In the genomic region with DNA sequence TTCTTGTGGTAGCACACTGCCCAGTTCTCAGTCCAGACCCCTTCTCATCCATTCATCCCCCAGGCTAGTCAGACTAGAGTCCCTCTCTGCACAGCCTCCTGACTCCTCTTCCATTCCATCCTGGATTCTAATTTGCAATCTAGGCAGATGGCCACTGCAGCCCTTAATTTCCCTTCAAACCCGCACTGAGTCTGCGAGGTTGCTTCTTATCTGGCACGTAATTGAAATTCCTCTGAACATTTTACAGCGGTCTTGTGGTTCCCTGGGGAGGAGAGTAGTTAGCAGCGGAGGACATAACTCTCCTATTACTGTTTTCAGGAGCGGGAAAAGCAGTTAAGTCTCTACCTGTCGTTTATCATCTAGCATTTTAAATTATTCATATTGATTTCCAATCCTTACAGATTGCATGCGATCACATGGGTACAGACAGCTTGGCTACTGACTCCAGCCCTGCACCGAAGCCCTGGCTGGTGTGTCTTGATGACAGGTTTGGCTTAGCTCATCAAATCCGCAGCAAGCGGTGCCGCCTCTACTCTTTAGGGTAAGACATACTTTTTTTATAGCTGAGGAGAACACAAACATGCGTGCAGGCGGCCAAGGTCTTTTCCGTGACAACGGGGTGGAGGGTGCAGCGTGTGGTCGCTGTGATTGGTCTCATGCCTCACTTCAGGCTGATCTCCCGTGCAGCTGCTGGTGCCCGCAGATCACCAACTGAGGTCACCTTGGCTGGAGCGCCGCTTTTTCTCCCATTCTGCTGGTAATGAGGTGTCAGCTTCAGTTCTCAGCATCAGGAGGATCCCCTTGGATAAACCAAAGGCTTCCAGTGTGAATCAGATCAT, we compare ENCODE assay signal across 11 mouse cellular contexts. TPM values are rescaled to one million over a fixed set of nuclear protein-coding genes. Genes with fewer than 3 reads are reported as not detected.
DNase-seq lines count a peak whose midpoint lies in the region; ATAC-seq and TF ChIP-seq lines count a peak whose summit lies in the region.
"Had no signal": no experiment of that assay in that cellular context is flagged by ENCODE, and none has a peak within 500 bp of the region (broad histone marks: within the 10 kb centered on the region; RNA-seq: fewer than 3 reads in every experiment).

No protein-coding gene starts in this region.

- peak overlapping the region; percentile 49 for H3K4me3 ChIP-seq in heart, embryonic 10.5 days
- peak overlapping the region; percentile 44 for H3K4me3 ChIP-seq in heart, embryonic 15.5 days
- H3K4me3 ChIP-seq in limb, embryonic 14.5 days (replicated peaks; ENCODE audit: low read length): no peak overlapping the region
- H3K4me3 ChIP-seq: lung, embryonic 15.5 days had no signal

- 43% methylated on average over 22 of the region's 22 CpGs for WGBS in heart, embryonic 10.5 days
- 26% methylated on average over 22 of the region's 22 CpGs for WGBS in heart, embryonic 15.5 days
- 33% methylated on average over 22 of the region's 22 CpGs for WGBS in limb, embryonic 14.5 days

- H3K36me3 ChIP-seq in heart, embryonic 10.5 days: no peaks in the 10 kb centered on the region
- H3K36me3 ChIP-seq in heart, embryonic 15.5 days: no peaks in the 10 kb centered on the region
- no peaks in the 10 kb centered on the region for H3K36me3 ChIP-seq in limb, embryonic 14.5 days (ENCODE audit: control insufficient read depth, insufficient read depth, low read length)
- H3K36me3 ChIP-seq: G1E; lung, embryonic 15.5 days had no signal

- peak; percentile 41; the same call in 1 of the 2 replicates for ATAC-seq in heart, embryonic 15.5 days (replicated peaks; ENCODE audit: insufficient number of reproducible peaks, insufficient read depth, low FRiP score, low read depth)
- ATAC-seq in limb, embryonic 14.5 days (ENCODE audit: low FRiP score, low read depth): peak; percentile 26; the same call in 1 of the 2 replicates

- H3K4me2 ChIP-seq in heart, embryonic 15.5 days: peak overlapping the region; percentile 65
- H3K4me2 ChIP-seq in limb, embryonic 14.5 days (replicated peaks; ENCODE audit: low read depth, low read length, severe bottlenecking): peak overlapping the region; percentile 23; the same call in 1 of the 2 replicates
- H3K4me2 ChIP-seq: lung, embryonic 15.5 days had no signal

- no peak for TF ChIP-seq POLR2A in limb, embryonic 14.5 days (IDR thresholded peaks at IDR 0.05; ENCODE audit: borderline replicate concordance, extremely low read depth, insufficient read depth, insufficient read length)

- peak; percentile 74 for DNase-seq in heart, embryonic 10.5 days (ENCODE audit: low spot score)
- DNase-seq in heart, postnatal 14 days: no peak
- DNase-seq in MN1 (ENCODE audit: low spot score): peak; percentile 39
- no peak for DNase-seq in limb, embryonic 14.5 days (ENCODE audit: low spot score)
- DNase-seq in thymus, postnatal 36 days: no peak
- DNase-seq in lung, postnatal 36 days: no peak
- DNase-seq in cerebellum, adult 9-11 months: no peak
- DNase-seq: kidney, postnatal 14 days had no signal

- H3K4me1 ChIP-seq in heart, embryonic 10.5 days: peaks cover 38% of the 10 kb centered on the region
- peaks cover 22% of the 10 kb centered on the region for H3K4me1 ChIP-seq in heart, embryonic 15.5 days (replicated peaks)
- peaks cover 7% of the 10 kb centered on the region for H3K4me1 ChIP-seq in limb, embryonic 14.5 days (ENCODE audit: control insufficient read depth, insufficient read depth, low read length)

- peak overlapping the region; percentile 64 for H3K27ac ChIP-seq in heart, embryonic 10.5 days
- peak overlapping the region; percentile 66 for H3K27ac ChIP-seq in heart, embryonic 15.5 days
- no peak overlapping the region for H3K27ac ChIP-seq in limb, embryonic 14.5 days (replicated peaks; ENCODE audit: low read depth, low read length)
- H3K27ac ChIP-seq: lung, embryonic 15.5 days had no signal

- peak overlapping the region; percentile 54 for H3K9ac ChIP-seq in heart, embryonic 15.5 days
- H3K9ac ChIP-seq in limb, embryonic 14.5 days (ENCODE audit: low read depth, low read length, severe bottlenecking): no peak overlapping the region
- H3K9ac ChIP-seq: lung, embryonic 15.5 days had no signal

- intact Hi-C loops in heart, postnatal 14 days (cut with DNase I): no loop called here

- no peaks in the 10 kb centered on the region for H3K27me3 ChIP-seq in heart, embryonic 10.5 days (ENCODE audit: insufficient read depth, poor library complexity, severe bottlenecking)
- H3K27me3 ChIP-seq in heart, embryonic 15.5 days: no peaks in the 10 kb centered on the region
- H3K27me3 ChIP-seq in limb, embryonic 14.5 days (ENCODE audit: control insufficient read depth, insufficient read depth, low read length): no peaks in the 10 kb centered on the region
- H3K27me3 ChIP-seq: lung, embryonic 15.5 days had no signal

- H3K9me3 ChIP-seq in heart, embryonic 10.5 days: no peaks in the 10 kb centered on the region
- no peaks in the 10 kb centered on the region for H3K9me3 ChIP-seq in heart, embryonic 15.5 days (replicated peaks)
- H3K9me3 ChIP-seq in limb, embryonic 14.5 days (ENCODE audit: control insufficient read depth, low read length): no peaks in the 10 kb centered on the region
- H3K9me3 ChIP-seq: G1E; lung, embryonic 15.5 days had no signal

RNA-seq across cellular contexts. Expression of a gene that starts 54.4 kb away (rescaled TPM):
- 2.4 and 2.6 TPM in 2 replicates for polyA plus RNA-seq in heart, embryonic 10.5 days (2016; fragmentation: Nextera tagmentation; extraction: Ambion mirVana)
- total RNA-seq in heart, postnatal 14 days (2021): 1 to 10 TPM; 1.4 to 1.5 TPM
- polyA plus RNA-seq in heart, embryonic 15.5 days (2015; fragmentation: Nextera tagmentation; extraction: Ambion mirVana): 2.9 and 3.0 TPM in 2 replicates
- 1.4 and 1.7 TPM in 2 replicates for polyA plus RNA-seq in limb, embryonic 14.5 days (2012; rRNA removed)
- 1.8 and 2.5 TPM in 2 replicates for polyA plus RNA-seq in limb, embryonic 14.5 days (2014; fragmentation: Nextera tagmentation; extraction: Ambion mirVana)
- total RNA-seq: G1E had no signal
- polyA plus RNA-seq: G1E had no signal

Comparison
In these comparisons a context has a peak if more than half of its experiments do, and no peak if none do; other contexts are left out.
1. DNase-seq: peak in heart, embryonic 10.5 days (single experiment) and MN1 (single experiment); none in heart, postnatal 14 days (0 of 2), limb, embryonic 14.5 days (single experiment), thymus, postnatal 36 days (0 of 2), lung, postnatal 36 days (single experiment) and cerebellum, adult 9-11 months (single experiment).